Mouse (Mus musculus) liver, embryonic 15.5 days (tissue): ENCODE results near the gene Lsm6. TPM values are rescaled to one million over a fixed set of nuclear protein-coding genes. Genes with fewer than 3 reads are reported as not detected.
A peak's percentile ranks its signal among the peaks of the same experiment; 100 is the strongest.

Source experiments
- ATAC-seq: fragments of 200-750 bp; cut with Nextera tagmentation; 2 replicates; pipeline ENCODE4 v1.8.0; 2017; ENCODE audit warnings: moderate number of reproducible peaks, mild to moderate bottlenecking, moderate library complexity; ENCODE audit not compliant: insufficient read depth
- H3K27ac ChIP-seq: fragments of 300-500 bp; sonication (generic); replicated peaks from 2 replicates; pipeline ENCODE4 v1.5.1; 2015; ENCODE audit warnings: mild to moderate bottlenecking, inconsistent platforms
- H3K27me3 ChIP-seq: fragments of 300-500 bp; sonication (generic); 2 replicates; pipeline ENCODE4 v1.6.1; 2015; ENCODE audit warnings: mild to moderate bottlenecking, inconsistent platforms
- H3K36me3 ChIP-seq: fragments of 300-500 bp; sonication (generic); replicated peaks from 2 replicates; pipeline ENCODE4 v1.6.1; 2015; ENCODE audit warnings: moderate library complexity, mild to moderate bottlenecking, inconsistent platforms
- H3K4me1 ChIP-seq: fragments of 300-500 bp; sonication (generic); replicated peaks from 2 replicates; pipeline ENCODE4 v1.6.1; 2015; ENCODE audit warnings: inconsistent platforms
- H3K4me2 ChIP-seq: fragments of 300-500 bp; sonication (generic); 2 replicates; pipeline ENCODE4 v1.6.1; 2015; ENCODE audit warnings: moderate library complexity, mild to moderate bottlenecking, inconsistent platforms
- H3K4me3 ChIP-seq: fragments of 300-500 bp; sonication (generic); replicated peaks from 2 replicates; pipeline ENCODE4 v1.5.1; 2015; ENCODE audit warnings: mild to moderate bottlenecking, inconsistent platforms
- H3K9ac ChIP-seq: fragments of 300-500 bp; sonication (generic); 2 replicates; pipeline ENCODE4 v1.6.1; 2015; ENCODE audit warnings: moderate library complexity, mild to moderate bottlenecking, inconsistent platforms
- H3K9me3 ChIP-seq: fragments of 300-500 bp; sonication (generic); replicated peaks from 2 replicates; pipeline ENCODE4 v1.6.1; 2016; ENCODE audit warnings: inconsistent platforms
- WGBS: fragments of 180-500 bp; shearing (Covaris S2); methylation state at CpG from one replicate; pipeline ENCODE4 v1.1.7; 2015; ENCODE audit warnings: mixed read lengths; ENCODE audit not compliant: insufficient replicate concordance; 5-methylcytosine and 5-hydroxymethylcytosine counted together
- polyA plus RNA-seq: library from polyadenylated mRNA; unstranded; fragments of >200 nt; fragmentation: Nextera tagmentation; extraction: Ambion mirVana; gene quantifications from 2 replicates; pipeline ENCODE4 v1.2.1, GENCODE M21; 2015

The Lsm6 gene
- polyA plus RNA-seq: 80.6 and 90.2 TPM in 2 replicates

DNA sequence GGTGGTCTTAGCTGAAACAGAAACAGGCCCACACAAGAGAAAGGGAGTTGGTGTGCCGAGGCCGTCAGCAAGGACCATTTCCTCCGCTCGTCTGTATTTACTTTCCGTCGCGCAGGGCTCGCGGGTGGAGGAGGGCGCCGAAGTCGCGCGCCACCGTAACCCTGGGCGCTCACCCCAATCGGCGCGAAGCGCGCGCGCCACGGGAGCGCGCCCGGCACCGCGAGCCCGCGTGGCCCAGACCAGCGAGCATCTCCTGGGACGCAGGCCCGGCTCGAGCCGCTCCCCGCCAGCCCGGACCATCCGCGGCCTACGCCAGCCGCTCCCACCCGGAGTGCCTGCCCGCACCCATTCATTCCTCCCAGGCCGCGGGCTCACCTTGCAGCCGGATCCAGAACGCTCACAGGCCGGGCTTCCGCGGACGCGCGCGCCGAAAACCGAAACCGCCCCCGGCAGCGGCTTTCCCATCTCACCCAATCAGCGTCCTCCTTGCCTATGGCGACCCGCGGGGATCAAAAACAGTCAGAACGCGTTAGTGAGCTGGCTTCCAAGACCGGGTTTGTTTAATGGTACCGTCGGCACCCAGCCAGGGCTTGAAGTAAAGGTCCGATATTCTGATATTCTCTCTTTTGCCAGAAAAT lies at the start of gene Lsm6:
Gene Lsm6 (minus strand): TSS at position 468 of the 638 bp plus-strand sequence.
- H3K27me3 ChIP-seq: no peaks in the 10 kb centered on the region
- H3K4me3 ChIP-seq: peak within 1 kb of the TSS; percentile 94
- peak within 1 kb of the TSS; percentile 83 for H3K9ac ChIP-seq
- under 1% methylated on average over 64 of the region's 70 CpGs for WGBS
- H3K9me3 ChIP-seq: no peaks in the 10 kb centered on the region
- ATAC-seq: peak; percentile 95
- H3K27ac ChIP-seq: peak within 1 kb of the TSS; percentile 96
- H3K4me1 ChIP-seq: peaks cover 17% of the 10 kb centered on the region
- H3K4me2 ChIP-seq: peak within 1 kb of the TSS; percentile 70
- H3K36me3 ChIP-seq: peaks cover 5% of the 10 kb centered on the region

DNA sequence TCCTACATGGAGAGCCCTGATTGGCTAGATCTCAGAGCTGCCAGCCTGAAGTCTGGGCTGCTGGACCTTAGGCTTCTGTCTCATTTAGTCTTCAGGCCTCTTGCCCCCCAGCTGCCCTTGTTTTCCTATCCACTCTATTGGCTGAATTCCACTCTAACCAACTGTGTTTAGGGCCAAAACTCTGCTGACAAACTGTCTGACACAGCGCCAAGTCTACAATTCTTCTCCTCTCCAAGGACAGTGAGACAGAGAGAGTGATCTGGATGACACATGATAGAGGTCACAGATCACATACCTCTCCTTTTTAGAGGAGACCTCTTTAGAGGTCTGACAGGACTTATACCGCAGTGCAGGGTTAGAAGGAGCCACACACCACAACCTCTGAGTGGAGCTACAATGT lies 46.1 kb upstream of the Lsm6 start:
- Histone ChIP-seq H3K27me3 (no peaks in the 10 kb centered on the region), H3K9ac (no peak overlapping the region), H3K4me2 (no peak overlapping the region), H3K4me3 (no peak overlapping the region), H3K4me1 (no peaks in the 10 kb centered on the region), H3K9me3 (no peaks in the 10 kb centered on the region), H3K27ac (no peak overlapping the region), H3K36me3 (no peaks in the 10 kb centered on the region)
- no peak for ATAC-seq
- 76% methylated on average over 2 of the region's 2 CpGs for WGBS

DNA sequence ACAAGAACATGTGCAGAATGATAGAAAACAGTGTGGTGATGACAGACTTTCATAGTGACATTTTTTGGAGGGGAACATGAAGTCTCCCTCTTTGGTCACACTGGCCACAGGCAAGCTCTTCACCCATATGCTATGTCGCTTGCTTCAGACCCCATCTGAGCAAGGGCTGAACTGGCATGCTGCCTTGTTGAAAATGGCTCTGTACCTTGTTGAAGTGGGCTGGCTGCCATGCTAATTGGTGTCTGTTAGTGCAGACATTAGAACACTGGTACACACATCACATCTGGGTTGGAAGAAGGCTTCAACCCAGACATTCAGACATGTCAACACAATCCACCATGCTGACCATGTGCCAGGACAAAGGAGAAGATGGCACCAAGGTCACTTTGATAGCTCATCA lies 42.1 kb upstream of the Lsm6 start:
- no peak overlapping the region for H3K27ac ChIP-seq
- no peaks in the 10 kb centered on the region for H3K36me3 ChIP-seq
- no peaks in the 10 kb centered on the region for H3K9me3 ChIP-seq
- no peaks in the 10 kb centered on the region for H3K4me1 ChIP-seq
- WGBS: 58% methylated on average over 1 of the region's 1 CpGs
- no peak overlapping the region for H3K4me2 ChIP-seq
- no peak overlapping the region for H3K4me3 ChIP-seq
- no peak overlapping the region for H3K9ac ChIP-seq
- ATAC-seq: no peak
- no peaks in the 10 kb centered on the region for H3K27me3 ChIP-seq

DNA sequence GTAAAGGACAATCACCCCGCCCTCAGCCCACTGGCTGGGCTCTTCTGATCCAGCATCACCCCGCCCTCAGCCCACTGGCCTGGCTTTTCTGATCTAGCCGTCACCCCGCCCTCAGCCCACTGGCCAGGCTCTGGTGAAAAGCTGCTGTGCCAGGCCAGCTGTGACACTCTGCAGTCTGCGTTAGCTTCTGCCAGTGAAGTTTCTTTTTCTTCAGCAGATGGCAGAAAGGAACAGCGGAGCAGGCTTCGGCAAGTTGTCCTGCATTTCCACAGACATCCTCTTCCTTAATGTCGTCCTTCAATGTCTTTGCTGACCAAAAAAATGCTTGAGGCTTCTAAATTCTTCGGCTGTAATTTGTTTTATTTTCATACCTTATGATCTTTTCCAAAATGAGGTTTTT lies 41.1 kb upstream of the Lsm6 start:
- no peak for ATAC-seq
- no peak overlapping the region for H3K4me3 ChIP-seq
- H3K27me3 ChIP-seq: no peaks in the 10 kb centered on the region
- no peak overlapping the region for H3K4me2 ChIP-seq
- no peaks in the 10 kb centered on the region for H3K36me3 ChIP-seq
- WGBS: 55% methylated on average over 9 of the region's 9 CpGs
- H3K4me1 ChIP-seq: no peaks in the 10 kb centered on the region
- no peak overlapping the region for H3K9ac ChIP-seq
- no peaks in the 10 kb centered on the region for H3K9me3 ChIP-seq
- H3K27ac ChIP-seq: no peak overlapping the region

DNA sequence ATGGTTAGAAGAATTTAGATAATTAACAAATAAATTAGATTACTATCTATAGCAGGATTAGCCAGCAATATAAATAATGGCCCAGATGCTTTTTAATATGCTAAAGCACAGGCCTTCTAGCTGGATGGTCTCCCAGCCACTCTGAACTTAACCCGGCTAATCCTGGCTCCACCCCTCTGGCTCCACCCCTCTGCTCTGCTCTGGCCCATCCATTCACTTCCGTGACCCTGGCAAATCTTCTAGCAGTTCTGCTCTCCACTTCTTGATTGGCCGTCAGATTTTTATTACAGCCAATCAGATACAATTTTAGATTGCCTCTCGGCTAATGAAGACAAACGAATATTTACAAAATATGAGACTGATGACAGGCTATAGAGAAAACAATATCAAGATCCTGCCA lies 39.8 kb upstream of the Lsm6 start:
- Histone ChIP-seq H3K36me3 (no peaks in the 10 kb centered on the region), H3K27me3 (no peaks in the 10 kb centered on the region), H3K27ac (no peak overlapping the region), H3K9ac (no peak overlapping the region), H3K4me2 (no peak overlapping the region), H3K4me1 (no peaks in the 10 kb centered on the region), H3K9me3 (no peaks in the 10 kb centered on the region), H3K4me3 (no peak overlapping the region)
- WGBS: 46% methylated on average over 5 of the region's 5 CpGs
- no peak for ATAC-seq

DNA sequence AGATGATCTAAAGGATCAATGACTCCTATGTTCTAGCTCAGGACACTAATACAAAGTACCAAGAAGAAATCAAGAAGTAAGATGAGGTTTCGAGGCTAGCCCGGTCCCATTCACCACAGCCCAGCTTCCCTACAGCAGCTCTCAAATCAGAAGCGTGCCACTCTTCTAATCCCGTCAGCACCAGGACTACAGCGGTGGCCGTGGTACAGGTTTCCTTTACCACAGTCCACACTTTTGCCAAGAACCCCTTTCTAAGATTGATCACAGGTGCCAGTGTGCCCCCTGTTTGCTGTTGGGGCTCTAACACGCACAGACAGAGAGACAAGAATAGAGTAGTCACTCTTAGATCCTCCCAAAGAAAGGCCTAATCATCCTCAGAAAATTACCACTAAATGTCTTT lies 36.5 kb upstream of the Lsm6 start:
- H3K27ac ChIP-seq: no peak overlapping the region
- no peaks in the 10 kb centered on the region for H3K36me3 ChIP-seq
- H3K9me3 ChIP-seq: no peaks in the 10 kb centered on the region
- no peaks in the 10 kb centered on the region for H3K4me1 ChIP-seq
- H3K27me3 ChIP-seq: no peaks in the 10 kb centered on the region
- H3K9ac ChIP-seq: no peak overlapping the region
- WGBS: 73% methylated on average over 7 of the region's 7 CpGs
- ATAC-seq: no peak
- no peak overlapping the region for H3K4me3 ChIP-seq
- H3K4me2 ChIP-seq: no peak overlapping the region

DNA sequence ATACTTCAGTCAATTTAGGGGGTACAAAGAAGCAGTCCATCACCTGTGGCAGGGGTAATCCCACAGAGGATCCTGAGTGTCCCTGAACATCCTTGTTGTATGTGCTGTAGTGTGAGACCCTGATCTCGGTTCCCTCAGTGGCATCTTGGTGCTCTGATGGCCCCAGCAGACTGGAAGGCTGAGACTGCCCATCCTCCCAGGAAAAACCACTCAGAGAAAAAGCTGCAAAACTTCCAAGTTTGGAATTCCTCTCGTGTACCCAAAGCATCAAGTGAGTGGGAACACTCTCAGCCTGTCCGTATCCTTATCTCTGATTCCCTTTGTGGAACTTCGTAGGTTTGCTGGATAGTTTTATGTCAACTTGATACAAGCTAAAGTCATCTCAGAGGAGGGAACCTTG lies 31.3 kb upstream of the Lsm6 start:
- WGBS: 51% methylated on average over 4 of the region's 4 CpGs
- no peak for ATAC-seq
- H3K9me3 ChIP-seq: no peaks in the 10 kb centered on the region
- H3K27me3 ChIP-seq: no peaks in the 10 kb centered on the region
- H3K4me2 ChIP-seq: no peak overlapping the region
- H3K4me1 ChIP-seq: no peaks in the 10 kb centered on the region
- no peaks in the 10 kb centered on the region for H3K36me3 ChIP-seq
- H3K4me3 ChIP-seq: no peak overlapping the region
- H3K9ac ChIP-seq: no peak overlapping the region
- H3K27ac ChIP-seq: no peak overlapping the region

DNA sequence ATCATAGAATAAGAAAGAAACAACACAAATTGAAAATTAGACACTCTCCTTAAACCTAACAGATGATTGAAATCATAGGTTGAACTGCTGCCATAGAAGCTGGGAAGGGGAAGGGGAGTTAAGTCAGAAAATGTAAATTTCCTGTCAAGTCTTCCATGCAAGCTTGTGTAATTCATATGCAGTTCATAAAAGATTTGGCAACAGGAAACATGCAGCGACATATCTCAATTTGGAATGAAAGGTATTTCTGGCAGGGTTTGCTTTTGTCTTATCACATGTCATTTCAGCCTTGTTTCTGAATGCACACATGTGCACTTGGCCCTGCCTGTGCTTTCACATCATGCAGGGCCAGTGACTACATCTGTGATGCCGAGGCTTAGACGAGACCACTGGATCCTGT lies 26.3 kb upstream of the Lsm6 start:
- Histone ChIP-seq H3K36me3 (no peaks in the 10 kb centered on the region), H3K9me3 (no peaks in the 10 kb centered on the region), H3K9ac (no peak overlapping the region), H3K27me3 (no peaks in the 10 kb centered on the region), H3K4me3 (no peak overlapping the region), H3K4me2 (no peak overlapping the region), H3K27ac (no peak overlapping the region), H3K4me1 (no peaks in the 10 kb centered on the region)
- ATAC-seq: no peak
- WGBS: 74% methylated on average over 3 of the region's 3 CpGs

DNA sequence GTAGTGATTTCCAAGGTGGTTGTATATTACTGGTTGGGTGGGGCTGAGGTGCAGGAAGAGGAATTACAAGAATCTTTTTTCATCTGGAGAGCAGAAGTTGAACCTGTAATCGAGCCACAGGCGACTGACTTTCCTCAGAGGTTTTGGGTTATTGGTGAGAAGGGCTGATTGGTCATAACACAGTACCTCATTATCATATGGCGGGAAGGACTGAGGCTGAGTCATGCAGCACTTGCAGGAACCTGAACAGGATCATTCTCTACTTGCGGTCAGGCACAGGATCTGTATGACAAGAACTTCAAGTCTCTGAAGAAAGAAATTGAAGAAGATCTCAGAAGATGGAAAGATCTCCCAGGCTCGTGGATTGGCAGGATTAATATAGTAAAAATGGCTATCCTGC lies 23.6 kb upstream of the Lsm6 start:
- H3K27me3 ChIP-seq: no peaks in the 10 kb centered on the region
- no peak for ATAC-seq
- H3K4me2 ChIP-seq: no peak overlapping the region
- H3K27ac ChIP-seq: no peak overlapping the region
- no peak overlapping the region for H3K4me3 ChIP-seq
- 59% methylated on average over 5 of the region's 5 CpGs for WGBS
- H3K36me3 ChIP-seq: no peaks in the 10 kb centered on the region
- no peaks in the 10 kb centered on the region for H3K4me1 ChIP-seq
- H3K9ac ChIP-seq: no peak overlapping the region
- H3K9me3 ChIP-seq: no peaks in the 10 kb centered on the region

DNA sequence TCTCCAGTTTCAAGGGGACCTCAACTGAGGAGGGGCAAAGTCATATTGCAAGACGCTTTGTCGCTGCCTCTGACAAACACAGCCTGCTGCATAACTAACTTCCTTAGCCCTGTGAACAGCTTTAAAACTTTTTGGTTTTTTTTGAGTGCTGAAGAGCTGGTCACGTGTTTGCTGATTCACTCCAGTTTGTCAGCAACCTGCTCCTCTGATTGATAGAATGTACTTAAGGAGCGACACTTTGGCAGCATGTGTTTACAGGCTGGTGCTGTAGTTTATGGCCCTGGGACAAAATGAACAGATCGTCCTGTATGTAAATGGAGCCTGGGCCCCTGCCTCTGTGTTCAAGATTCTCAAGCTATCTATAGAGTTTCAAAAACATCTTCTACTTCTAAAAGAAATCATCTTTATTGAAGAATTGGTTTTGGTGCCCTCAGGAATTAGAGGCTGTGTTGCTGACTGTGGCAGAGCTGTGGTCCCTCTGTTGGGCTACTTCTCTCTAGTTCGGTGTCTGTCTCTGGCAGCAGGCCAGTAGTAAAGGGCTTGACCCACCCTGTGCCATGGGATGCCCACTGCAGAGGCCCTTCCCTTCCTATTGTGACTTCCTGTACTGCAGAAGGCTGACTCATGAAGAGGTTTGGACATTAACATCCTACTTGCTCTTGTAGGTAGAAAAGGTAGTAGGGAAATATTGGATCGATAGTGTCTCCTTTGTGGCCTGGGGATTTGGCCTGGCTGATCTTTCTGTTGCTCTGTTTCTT lies 17.9 kb upstream of the Lsm6 start:
- Histone ChIP-seq H3K9ac (no peak overlapping the region), H3K4me3 (no peak overlapping the region), H3K27ac (no peak overlapping the region), H3K9me3 (no peaks in the 10 kb centered on the region), H3K4me1 (no peaks in the 10 kb centered on the region), H3K4me2 (no peak overlapping the region), H3K36me3 (no peaks in the 10 kb centered on the region), H3K27me3 (no peaks in the 10 kb centered on the region)
- WGBS: 61% methylated on average over 7 of the region's 7 CpGs
- ATAC-seq: no peak

DNA sequence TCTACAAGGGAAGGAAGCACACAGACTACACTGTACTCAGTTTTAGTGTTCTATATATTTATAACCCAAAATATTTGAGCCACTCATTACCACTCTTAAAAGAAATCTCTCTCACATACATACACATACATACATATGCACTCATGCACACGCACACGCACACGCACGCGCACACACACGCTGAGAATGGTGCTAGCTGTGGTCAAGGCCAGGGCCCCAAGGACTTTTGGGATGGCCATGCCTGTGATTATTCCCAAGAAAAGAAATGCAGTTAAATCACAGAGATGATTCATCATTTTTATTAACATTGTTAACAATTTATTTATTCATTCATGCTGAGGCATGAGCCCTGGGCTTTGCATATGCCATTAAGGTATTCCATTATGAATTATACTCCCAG lies 15.2 kb upstream of the Lsm6 start:
- WGBS: 90% methylated on average over 6 of the region's 6 CpGs
- Histone ChIP-seq H3K4me1 (no peaks in the 10 kb centered on the region), H3K9ac (no peak overlapping the region), H3K4me2 (no peak overlapping the region), H3K4me3 (no peak overlapping the region), H3K36me3 (no peaks in the 10 kb centered on the region), H3K9me3 (no peaks in the 10 kb centered on the region), H3K27me3 (no peaks in the 10 kb centered on the region), H3K27ac (no peak overlapping the region)
- no peak for ATAC-seq

DNA sequence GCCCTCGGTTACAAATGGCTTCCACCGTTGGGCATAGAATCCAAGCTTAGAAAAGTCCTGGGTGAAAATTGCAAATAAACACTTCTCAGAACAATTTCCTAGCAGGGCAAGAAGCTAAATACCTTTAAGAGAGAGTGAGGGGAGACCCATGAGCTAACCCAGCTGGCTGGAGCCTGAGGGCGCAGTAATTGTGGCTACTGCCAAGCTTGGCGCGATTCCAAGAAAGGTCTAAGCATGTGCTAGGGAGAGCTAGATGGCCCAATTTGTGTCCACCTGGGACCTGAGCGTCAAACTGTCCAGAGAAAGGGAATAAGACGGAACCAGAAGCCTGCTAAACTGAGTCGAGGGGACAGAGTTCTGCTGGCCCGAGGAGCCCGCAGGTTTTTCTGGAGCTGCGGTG lies 7.5 kb upstream of the Lsm6 start:
- Histone ChIP-seq H3K4me2 (no peak overlapping the region), H3K4me3 (no peak overlapping the region), H3K27me3 (no peaks in the 10 kb centered on the region), H3K9me3 (no peaks in the 10 kb centered on the region), H3K27ac (no peak overlapping the region), H3K4me1 (no peaks in the 10 kb centered on the region), H3K9ac (no peak overlapping the region), H3K36me3 (no peaks in the 10 kb centered on the region)
- no peak for ATAC-seq
- WGBS: 82% methylated on average over 11 of the region's 11 CpGs
